In the genomic region with DNA sequence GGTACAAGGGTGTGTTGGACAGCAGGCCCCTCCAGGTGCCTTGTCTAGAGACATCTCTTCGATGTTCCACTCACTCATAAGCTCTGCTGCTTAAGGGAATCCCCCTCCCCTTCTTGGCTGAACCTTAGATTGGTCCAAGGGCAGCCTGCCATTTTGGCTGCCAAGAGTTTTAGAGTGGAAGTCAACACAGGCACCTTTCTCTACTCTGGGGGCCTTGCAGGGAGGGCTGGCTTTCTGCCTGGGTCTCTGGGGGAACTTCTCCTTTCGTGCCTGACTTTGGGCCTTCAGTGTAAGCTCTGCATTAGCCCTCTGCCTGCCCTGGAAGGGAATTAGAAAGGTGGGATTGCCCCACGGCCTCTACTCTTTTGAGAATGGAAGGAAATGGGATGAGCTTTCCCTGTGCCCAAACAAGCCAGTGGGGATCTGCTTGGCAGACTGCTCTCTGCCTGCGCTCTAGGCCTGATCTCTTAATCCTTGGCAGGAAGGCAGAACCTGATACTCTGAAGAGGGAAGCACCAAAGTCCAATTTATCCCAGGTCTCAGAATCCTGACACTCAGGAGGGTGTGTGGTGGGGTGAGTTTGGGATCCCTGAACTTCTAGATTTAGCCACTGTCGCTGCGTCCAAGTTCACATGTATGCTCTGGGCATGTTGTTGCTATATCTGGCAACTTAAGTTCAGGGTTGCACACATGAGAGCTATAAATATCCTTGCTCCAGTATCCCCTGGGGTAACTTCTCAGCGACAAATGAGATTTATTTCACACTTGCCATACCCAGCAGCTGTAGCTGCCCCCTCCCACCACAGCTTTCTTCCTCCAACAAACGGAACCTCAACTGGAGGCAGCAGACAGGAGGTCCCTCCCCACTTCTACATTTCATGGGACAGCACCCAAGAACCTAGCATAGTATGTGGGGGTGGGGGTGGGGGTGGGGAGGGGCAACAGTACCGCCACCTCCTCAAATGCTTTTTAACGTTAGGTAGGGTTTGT, we compare ENCODE assay signal across 16 mouse cellular contexts. TPM values are rescaled to one million over a fixed set of nuclear protein-coding genes. Genes with fewer than 3 reads are reported as not detected.
A peak's percentile ranks its signal among the peaks of the same experiment; 100 is the strongest.
DNase-seq lines count a peak whose midpoint lies in the region; ATAC-seq and TF ChIP-seq lines count a peak whose summit lies in the region.
"Had no signal": no experiment of that assay in that cellular context is flagged by ENCODE, and none has a peak within 500 bp of the region (broad histone marks: within the 10 kb centered on the region; RNA-seq: fewer than 3 reads in every experiment).

No protein-coding gene starts in this region.

- H3K27ac ChIP-seq in hindbrain, postnatal 0 days, result peak overlapping the region; percentile 17; the same call in 1 of the 2 replicates
- no peak overlapping the region for H3K27ac ChIP-seq in hindbrain, embryonic 16.5 days (ENCODE audit: low read depth, low read length)
- H3K27ac ChIP-seq in thymus, adult 2 months (ENCODE audit: control insufficient read depth, insufficient read depth, low read length), result no peak overlapping the region
- H3K27ac ChIP-seq: forebrain, embryonic 10.5 days; macrophage; neural tube, embryonic 12.5 days had no signal

- H3K27me3 ChIP-seq in hindbrain, postnatal 0 days (ENCODE audit: insufficient read depth, low read length), result no peaks in the 10 kb centered on the region
- H3K27me3 ChIP-seq in hindbrain, embryonic 16.5 days (replicated peaks; ENCODE audit: control insufficient read depth, insufficient read depth, low read length), result no peaks in the 10 kb centered on the region
- H3K27me3 ChIP-seq in thymus, adult 2 months (ENCODE audit: control insufficient read depth, insufficient read depth, low read length), result 0 out of 2 replicates have a peak, but pooled peaks cover 3% of the 10 kb centered on the region
- H3K27me3 ChIP-seq: neural tube, embryonic 12.5 days had no signal

- ATAC-seq in hindbrain, postnatal 0 days, result no peak
- ATAC-seq in hindbrain, embryonic 16.5 days, result no peak
- ATAC-seq in megakaryocyte progenitor cell, adult 5-6 weeks (replicated peaks; ENCODE audit: poor library complexity), result no peak

- TF ChIP-seq CTCF in hindbrain, postnatal 0 days (IDR thresholded peaks at IDR 0.05; ENCODE audit: low read depth), result no peak
- no peak for TF ChIP-seq CTCF in thymus, adult 2 months (IDR thresholded peaks at IDR 0.05; ENCODE audit: borderline replicate concordance, control insufficient read depth, extremely low read depth, insufficient read depth, low read length, poor library complexity)

- peak; percentile 54 for DNase-seq in adrenal gland, postnatal 10 days
- no peak for DNase-seq in adrenal gland, postnatal 25 days
- DNase-seq in hindbrain, postnatal 0 days (ENCODE audit: low spot score), result peak; percentile 80
- peak; percentile 31 to 39 for DNase-seq in thymus, postnatal 10 days (ENCODE audit: low spot score in 2 of 2)
- DNase-seq in thymus, adult 2 months, result no peak
- DNase-seq in skeletal muscle tissue, adult 2 months (ENCODE audit: low read depth, low spot score), result peak; percentile 79
- DNase-seq: adrenal gland, adult 8-10 months had no signal

- no peaks in the 10 kb centered on the region; the same call in 1 of the 2 replicates for H3K36me3 ChIP-seq in hindbrain, postnatal 0 days (ENCODE audit: insufficient read depth, low read length)
- no peaks in the 10 kb centered on the region for H3K36me3 ChIP-seq in hindbrain, embryonic 16.5 days (ENCODE audit: control insufficient read depth, insufficient read depth, low read length)
- no peaks in the 10 kb centered on the region for H3K36me3 ChIP-seq in thymus, adult 2 months (ENCODE audit: control insufficient read depth, insufficient read depth, low read length)

- 64% methylated on average over 10 of the region's 10 CpGs for WGBS in hindbrain, postnatal 0 days
- 76% methylated on average over 10 of the region's 10 CpGs for WGBS in hindbrain, embryonic 16.5 days
- 63% methylated on average over 10 of the region's 10 CpGs for whole genome bisulfite sequencing in thymus, adult 2 months

- H3K4me2 ChIP-seq in hindbrain, postnatal 0 days (ENCODE audit: low read depth, low read length), result no peak overlapping the region
- H3K4me2 ChIP-seq in hindbrain, embryonic 16.5 days (ENCODE audit: low read length), result no peak overlapping the region
- H3K4me2 ChIP-seq: liver, embryonic 11.5 days; neural tube, embryonic 12.5 days had no signal

- no peak overlapping the region for H3K4me3 ChIP-seq in hindbrain, postnatal 0 days (ENCODE audit: low read length)
- no peak overlapping the region for H3K4me3 ChIP-seq in hindbrain, embryonic 16.5 days (ENCODE audit: low read length)
- H3K4me3 ChIP-seq in thymus, adult 2 months (ENCODE audit: control insufficient read depth, insufficient read depth, low read length), result no peak overlapping the region
- H3K4me3 ChIP-seq: forebrain, embryonic 10.5 days; neural tube, embryonic 12.5 days had no signal

- peaks cover 20% of the 10 kb centered on the region for H3K4me1 ChIP-seq in hindbrain, postnatal 0 days (ENCODE audit: insufficient read depth, low read length)
- H3K4me1 ChIP-seq in hindbrain, embryonic 16.5 days (ENCODE audit: control insufficient read depth, insufficient read depth, low read depth, low read length), result peaks cover 27% of the 10 kb centered on the region
- peaks cover 42% of the 10 kb centered on the region for H3K4me1 ChIP-seq in thymus, adult 2 months (replicated peaks; ENCODE audit: control insufficient read depth, insufficient read depth, low read length)

- H3K9me3 ChIP-seq in hindbrain, postnatal 0 days (ENCODE audit: low read length), result no peaks in the 10 kb centered on the region
- no peaks in the 10 kb centered on the region for H3K9me3 ChIP-seq in hindbrain, embryonic 16.5 days (ENCODE audit: control insufficient read depth, low read length)
- H3K9me3 ChIP-seq: forebrain, embryonic 10.5 days; neural tube, embryonic 12.5 days had no signal

- no peak overlapping the region for H3K9ac ChIP-seq in hindbrain, postnatal 0 days (replicated peaks; ENCODE audit: low read length)
- no peak overlapping the region for H3K9ac ChIP-seq in hindbrain, embryonic 16.5 days (ENCODE audit: low read depth, low read length)
- H3K9ac ChIP-seq: neural tube, embryonic 12.5 days had no signal

- TF ChIP-seq POLR2A in thymus, adult 2 months (IDR thresholded peaks at IDR 0.05; ENCODE audit: control insufficient read depth, extremely low read depth, insufficient read depth, low read length, poor library complexity), result no peak

RNA-seq across cellular contexts. Expression of gene Rhoq, which starts 4.9 kb away (rescaled TPM):
- total RNA-seq in adrenal gland, postnatal 10 days (2021), result 100 to 1,000 TPM in 1 of 2 experiments, 10 to 100 TPM in 1; 92.3 to 100 TPM
- total RNA-seq in adrenal gland, postnatal 25 days (2021), result 53.0 and 64.0 TPM in 2 replicates
- 24.1 and 51.7 TPM in 2 replicates for total RNA-seq in hindbrain, postnatal 0 days (2014; rRNA removed)
- polyA plus RNA-seq in hindbrain, postnatal 0 days (2015; fragmentation: Nextera tagmentation; extraction: Ambion mirVana), result 5.9 and 6.7 TPM in 2 replicates
- polyA plus RNA-seq in hindbrain, embryonic 16.5 days (2015; fragmentation: Nextera tagmentation; extraction: Ambion mirVana), result 7.4 and 7.8 TPM in 2 replicates
- polyA plus RNA-seq in thymus, adult 2 months (2012; rRNA removed), result 11.5 and 14.5 TPM in 2 replicates
- total RNA-seq in megakaryocyte progenitor cell, adult 5-6 weeks (2015), result 2.4 and 4.5 TPM in 2 replicates
- 1.9 and 3.8 TPM in 2 replicates for total RNA-seq in megakaryocyte progenitor cell, adult 5-6 weeks (2017)

RNA-seq across cellular contexts. Expression of gene Atp6v1e2, which starts 20.1 kb away (rescaled TPM):
- total RNA-seq in adrenal gland, postnatal 10 days (2021), result not detected
- not detected in 2 replicates for total RNA-seq in adrenal gland, postnatal 25 days (2021)
- not detected in 2 replicates for total RNA-seq in hindbrain, postnatal 0 days (2014; rRNA removed)
- 0.24 TPM in 1 of 2 replicates, not detected in the other for polyA plus RNA-seq in hindbrain, postnatal 0 days (2015; fragmentation: Nextera tagmentation; extraction: Ambion mirVana)
- polyA plus RNA-seq in hindbrain, embryonic 16.5 days (2015; fragmentation: Nextera tagmentation; extraction: Ambion mirVana), result 0.11 and 0.24 TPM in 2 replicates
- not detected in 2 replicates for polyA plus RNA-seq in thymus, adult 2 months (2012; rRNA removed)
- total RNA-seq in megakaryocyte progenitor cell, adult 5-6 weeks (2015), result not detected in 2 replicates
- total RNA-seq in megakaryocyte progenitor cell, adult 5-6 weeks (2017), result not detected in 2 replicates
- total RNA-seq: adrenal gland, adult 8-10 months; hematopoietic stem cell, adult 5-6 weeks; layer of hippocampus, adult 18-20 months had no signal
- polyA plus RNA-seq: cortical plate, adult 2 months; forebrain, embryonic 10.5 days; liver, embryonic 11.5 days; macrophage; neural tube, embryonic 12.5 days had no signal

RNA-seq across cellular contexts. Expression of gene Tmem247, which starts 50.7 kb away (rescaled TPM):
- not detected for total RNA-seq in adrenal gland, postnatal 10 days (2021)
- total RNA-seq in adrenal gland, postnatal 25 days (2021), result not detected in 2 replicates
- total RNA-seq in hindbrain, postnatal 0 days (2014; rRNA removed), result not detected in 2 replicates
- polyA plus RNA-seq in hindbrain, postnatal 0 days (2015; fragmentation: Nextera tagmentation; extraction: Ambion mirVana), result not detected in 2 replicates
- polyA plus RNA-seq in hindbrain, embryonic 16.5 days (2015; fragmentation: Nextera tagmentation; extraction: Ambion mirVana), result not detected in 2 replicates
- 0.19 TPM in 1 of 2 replicates, not detected in the other for polyA plus RNA-seq in thymus, adult 2 months (2012; rRNA removed)
- not detected in 2 replicates for total RNA-seq in megakaryocyte progenitor cell, adult 5-6 weeks (2015)
- total RNA-seq in megakaryocyte progenitor cell, adult 5-6 weeks (2017), result not detected in 2 replicates
- total RNA-seq: adrenal gland, adult 8-10 months; hematopoietic stem cell, adult 5-6 weeks; layer of hippocampus, adult 18-20 months had no signal
- polyA plus RNA-seq: cortical plate, adult 2 months; forebrain, embryonic 10.5 days; liver, embryonic 11.5 days; macrophage; neural tube, embryonic 12.5 days had no signal

RNA-seq across cellular contexts. Expression of gene Pigf, which starts 57.4 kb away (rescaled TPM):
- 10 to 100 TPM in 1 of 2 experiments, 1 to 10 TPM in 1; 8.3 to 11.0 TPM for total RNA-seq in adrenal gland, postnatal 10 days (2021)
- total RNA-seq in adrenal gland, postnatal 25 days (2021), result 14.0 and 15.4 TPM in 2 replicates
- 12.8 and 15.7 TPM in 2 replicates for total RNA-seq in hindbrain, postnatal 0 days (2014; rRNA removed)
- 31.3 and 33.3 TPM in 2 replicates for polyA plus RNA-seq in hindbrain, postnatal 0 days (2015; fragmentation: Nextera tagmentation; extraction: Ambion mirVana)
- 34.2 and 35.3 TPM in 2 replicates for polyA plus RNA-seq in hindbrain, embryonic 16.5 days (2015; fragmentation: Nextera tagmentation; extraction: Ambion mirVana)
- polyA plus RNA-seq in thymus, adult 2 months (2012; rRNA removed), result 4.8 TPM in 2 replicates
- 15.1 and 15.5 TPM in 2 replicates for total RNA-seq in megakaryocyte progenitor cell, adult 5-6 weeks (2015)
- total RNA-seq in megakaryocyte progenitor cell, adult 5-6 weeks (2017), result 20.8 TPM in 2 replicates

RNA-seq across cellular contexts. Expression of gene Cript, which starts 57.5 kb away (rescaled TPM):
- 10 to 100 TPM; 49.9 to 52.7 TPM for total RNA-seq in adrenal gland, postnatal 10 days (2021)
- 67.1 and 68.5 TPM in 2 replicates for total RNA-seq in adrenal gland, postnatal 25 days (2021)
- 37.3 and 53.7 TPM in 2 replicates for total RNA-seq in hindbrain, postnatal 0 days (2014; rRNA removed)
- 184 and 186 TPM in 2 replicates for polyA plus RNA-seq in hindbrain, postnatal 0 days (2015; fragmentation: Nextera tagmentation; extraction: Ambion mirVana)
- 182 and 203 TPM in 2 replicates for polyA plus RNA-seq in hindbrain, embryonic 16.5 days (2015; fragmentation: Nextera tagmentation; extraction: Ambion mirVana)
- 12.6 and 16.8 TPM in 2 replicates for polyA plus RNA-seq in thymus, adult 2 months (2012; rRNA removed)
- 88.1 and 94.9 TPM in 2 replicates for total RNA-seq in megakaryocyte progenitor cell, adult 5-6 weeks (2015)
- total RNA-seq in megakaryocyte progenitor cell, adult 5-6 weeks (2017), result 50.2 and 60.3 TPM in 2 replicates

Comparison
In these comparisons a context has a peak if more than half of its experiments do, and no peak if none do; other contexts are left out.
1. DNase-seq: peak in adrenal gland, postnatal 10 days (single experiment), hindbrain, postnatal 0 days (single experiment), thymus, postnatal 10 days (2 of 2) and skeletal muscle tissue, adult 2 months (single experiment); none in adrenal gland, postnatal 25 days (single experiment) and thymus, adult 2 months (single experiment).